26 mouse cellular contexts compared by ENCODE assay signal in the genomic region with DNA sequence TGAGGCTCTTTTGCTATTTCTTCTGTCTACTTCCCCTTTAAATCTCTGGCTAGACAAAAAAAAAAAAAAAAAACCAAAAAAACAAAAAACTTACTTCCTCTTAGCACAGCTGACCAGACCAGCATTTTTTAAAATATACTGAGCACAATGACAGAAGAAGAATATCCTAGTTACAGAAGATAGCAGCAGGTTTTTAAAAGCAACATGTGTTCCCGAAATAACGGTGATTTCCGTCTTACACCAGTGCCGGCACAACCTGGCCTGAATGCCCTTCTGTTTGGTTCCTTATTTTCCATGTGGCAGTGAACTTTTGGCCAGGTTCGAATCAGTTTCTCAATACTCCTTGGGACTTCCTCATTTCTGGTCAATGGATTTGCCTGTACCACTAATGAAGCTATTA. TPM values are rescaled to one million over a fixed set of nuclear protein-coding genes. Genes with fewer than 3 reads are reported as not detected.
DNase-seq lines count a peak whose midpoint lies in the region; ATAC-seq and TF ChIP-seq lines count a peak whose summit lies in the region.
"Had no signal": no experiment of that assay in that cellular context is flagged by ENCODE, and none has a peak within 500 bp of the region (broad histone marks: within the 10 kb centered on the region; RNA-seq: fewer than 3 reads in every experiment).

No protein-coding gene starts in this region.

- no peaks in the 10 kb centered on the region for H3K36me3 ChIP-seq in spleen, adult 2 months (ENCODE audit: control insufficient read depth, insufficient read depth, low read length)
- H3K36me3 ChIP-seq in megakaryocyte, embryonic 14.5 days (replicated peaks; ENCODE audit: low read length) = no peaks in the 10 kb centered on the region
- no peaks in the 10 kb centered on the region for H3K36me3 ChIP-seq in kidney, embryonic 14.5 days (ENCODE audit: control insufficient read depth, insufficient read depth, low read length)
- H3K36me3 ChIP-seq: forebrain, embryonic 10.5 days; G1E; heart, embryonic 12.5 days; kidney, embryonic 15.5 days; limb, embryonic 15.5 days; midbrain, embryonic 13.5 days had no signal

- H3K4me1 ChIP-seq in spleen, adult 2 months (ENCODE audit: control insufficient read depth, insufficient read depth, insufficient read length) = peaks cover 10% of the 10 kb centered on the region; the same call in 1 of the 2 replicates
- H3K4me1 ChIP-seq in bone marrow, adult 2 months (ENCODE audit: control insufficient read depth, insufficient read depth, low read length) = peaks cover 8% of the 10 kb centered on the region
- H3K4me1 ChIP-seq in megakaryocyte, embryonic 14.5 days = peaks cover 39% of the 10 kb centered on the region
- peaks cover 15% of the 10 kb centered on the region for H3K4me1 ChIP-seq in kidney, embryonic 14.5 days (ENCODE audit: control insufficient read depth, insufficient read depth, low read length)

- WGBS in spleen, adult 2 months = 17% methylated on average over 5 of the region's 5 CpGs
- 4% methylated on average over 5 of the region's 5 CpGs for WGBS in bone marrow, adult 2 months
- WGBS in kidney, embryonic 14.5 days = 92% methylated on average over 5 of the region's 5 CpGs

- no peak for TF ChIP-seq POLR2A in spleen, adult 2 months (IDR thresholded peaks at IDR 0.05; ENCODE audit: low read depth, low read length)
- TF ChIP-seq POLR2A in bone marrow, adult 2 months (IDR thresholded peaks at IDR 0.05; ENCODE audit: borderline replicate concordance, control insufficient read depth, low read depth, low read length) = no peak

- H3K9ac ChIP-seq in kidney, embryonic 14.5 days (ENCODE audit: low read depth, low read length) = no peak overlapping the region
- H3K9ac ChIP-seq: heart, embryonic 12.5 days; kidney, embryonic 15.5 days; limb, embryonic 15.5 days; midbrain, embryonic 13.5 days had no signal

- DNase-seq in spleen, adult 2 months (ENCODE audit: low read depth in 1 of 2, low spot score in 2 of 2) = peak in 1 of 2 experiments; percentile 42
- DNase-seq in spleen, postnatal 14 days (ENCODE audit: low spot score in 2 of 2) = no peak
- DNase-seq in kidney, postnatal 25 days = no peak
- no peak for DNase-seq in adrenal gland, postnatal 10 days
- DNase-seq: adrenal gland, postnatal 36 days; cerebellum, adult 2 months; cerebellum, postnatal 36 days; heart, adult 11 months; lung, postnatal 4 days; right cerebral cortex, postnatal 25 days; thymus, postnatal 25 days had no signal

- H3K4me3 ChIP-seq in spleen, adult 2 months (ENCODE audit: extremely low read depth, insufficient read depth, insufficient read length) = no peak overlapping the region; the same call in 1 of the 2 replicates
- H3K4me3 ChIP-seq in bone marrow, adult 2 months (replicated peaks; ENCODE audit: control insufficient read depth, low read depth, low read length) = no peak overlapping the region
- peak overlapping the region; percentile 31 for H3K4me3 ChIP-seq in megakaryocyte, embryonic 14.5 days (replicated peaks)
- no peak overlapping the region for H3K4me3 ChIP-seq in kidney, embryonic 14.5 days (ENCODE audit: low read length)
- H3K4me3 ChIP-seq: forebrain, embryonic 10.5 days; heart, embryonic 12.5 days; kidney, embryonic 15.5 days; limb, embryonic 15.5 days; midbrain, embryonic 13.5 days; myocyte had no signal

- TF ChIP-seq CTCF in spleen, adult 2 months (IDR thresholded peaks at IDR 0.05; ENCODE audit: extremely low read depth, insufficient read depth, insufficient read length, insufficient replicate concordance) = no peak
- TF ChIP-seq CTCF in bone marrow, adult 2 months (IDR thresholded peaks at IDR 0.05; ENCODE audit: control insufficient read depth, insufficient read depth, low read length) = no peak

- no peak overlapping the region for H3K4me2 ChIP-seq in kidney, embryonic 14.5 days (replicated peaks; ENCODE audit: low read depth, low read length)
- H3K4me2 ChIP-seq: heart, embryonic 12.5 days; kidney, embryonic 15.5 days; limb, embryonic 15.5 days; midbrain, embryonic 13.5 days had no signal

- no peaks in the 10 kb centered on the region for H3K27me3 ChIP-seq in spleen, adult 2 months (ENCODE audit: control insufficient read depth, insufficient read depth, low read length)
- H3K27me3 ChIP-seq in megakaryocyte, embryonic 14.5 days (replicated peaks) = no peaks in the 10 kb centered on the region
- H3K27me3 ChIP-seq in kidney, embryonic 14.5 days (ENCODE audit: control insufficient read depth, insufficient read depth, low read length) = no peaks in the 10 kb centered on the region
- H3K27me3 ChIP-seq: heart, embryonic 12.5 days; kidney, embryonic 15.5 days; limb, embryonic 15.5 days; midbrain, embryonic 13.5 days had no signal

- H3K9me3 ChIP-seq in megakaryocyte, embryonic 14.5 days = peaks cover 8% of the 10 kb centered on the region
- H3K9me3 ChIP-seq in kidney, embryonic 14.5 days (ENCODE audit: control insufficient read depth, low read length) = no peaks in the 10 kb centered on the region
- H3K9me3 ChIP-seq: forebrain, embryonic 10.5 days; G1E; heart, embryonic 12.5 days; kidney, embryonic 15.5 days; limb, embryonic 15.5 days; midbrain, embryonic 13.5 days had no signal

- peak overlapping the region; percentile 63 for H3K27ac ChIP-seq in spleen, adult 2 months (ENCODE audit: insufficient read depth, low read length)
- peak overlapping the region; percentile 7; the same call in 1 of the 2 replicates for H3K27ac ChIP-seq in bone marrow, adult 2 months (ENCODE audit: control insufficient read depth, insufficient read depth, low read depth, low read length, poor library complexity)
- no peak overlapping the region for H3K27ac ChIP-seq in kidney, embryonic 14.5 days (ENCODE audit: low read depth, low read length)
- H3K27ac ChIP-seq: forebrain, embryonic 10.5 days; kidney, embryonic 15.5 days; limb, embryonic 15.5 days; midbrain, embryonic 13.5 days had no signal

- ATAC-seq in kidney, embryonic 14.5 days (ENCODE audit: low FRiP score, low TSS enrichment) = no peak
- ATAC-seq: hindbrain, embryonic 16.5 days; intestine, embryonic 16.5 days; midbrain, embryonic 13.5 days had no signal

RNA-seq across cellular contexts. Expression of a gene that starts 2.2 kb away (rescaled TPM):
- polyA plus RNA-seq in spleen, adult 2 months (2012; rRNA removed) = 15.4 and 16.0 TPM in 2 replicates
- 6.8 and 16.7 TPM in 2 replicates for polyA plus RNA-seq in bone marrow, adult 2 months (2011; ENCODE audit: insufficient read depth, insufficient read length, low replicate concordance, missing spikeins)
- polyA plus RNA-seq in megakaryocyte, embryonic 14.5 days (2012; ENCODE audit: insufficient read depth, low replicate concordance) = 4.8 and 6.0 TPM in 2 replicates
- total RNA-seq in adrenal gland, postnatal 10 days (2021) = 10 to 100 TPM; 79.6 to 80.6 TPM
- 5.7 and 7.1 TPM in 2 replicates for polyA plus RNA-seq in kidney, embryonic 14.5 days (2014; fragmentation: Nextera tagmentation; extraction: Ambion mirVana)

RNA-seq across cellular contexts. Expression of a gene that starts 46.0 kb away (rescaled TPM):
- polyA plus RNA-seq in spleen, adult 2 months (2012; rRNA removed) = 0.12 and 0.19 TPM in 2 replicates
- polyA plus RNA-seq in bone marrow, adult 2 months (2011; ENCODE audit: insufficient read depth, insufficient read length, low replicate concordance, missing spikeins) = not detected in 2 replicates
- not detected in 2 replicates for polyA plus RNA-seq in megakaryocyte, embryonic 14.5 days (2012; ENCODE audit: insufficient read depth, low replicate concordance)
- not detected for total RNA-seq in adrenal gland, postnatal 10 days (2021)
- not detected in 2 replicates for polyA plus RNA-seq in kidney, embryonic 14.5 days (2014; fragmentation: Nextera tagmentation; extraction: Ambion mirVana)
- total RNA-seq: adrenal gland, postnatal 36 days; gastrocnemius, adult 8-10 months; heart, postnatal 25 days had no signal
- polyA plus RNA-seq: forebrain, embryonic 10.5 days; G1E; heart, embryonic 12.5 days; kidney, embryonic 15.5 days; limb, embryonic 15.5 days; midbrain, embryonic 13.5 days; myocyte; testis, adult 2 months had no signal
